Mouse (Mus musculus): ENCODE results near the gene Sprtn.

Sprtn gene

DNA sequence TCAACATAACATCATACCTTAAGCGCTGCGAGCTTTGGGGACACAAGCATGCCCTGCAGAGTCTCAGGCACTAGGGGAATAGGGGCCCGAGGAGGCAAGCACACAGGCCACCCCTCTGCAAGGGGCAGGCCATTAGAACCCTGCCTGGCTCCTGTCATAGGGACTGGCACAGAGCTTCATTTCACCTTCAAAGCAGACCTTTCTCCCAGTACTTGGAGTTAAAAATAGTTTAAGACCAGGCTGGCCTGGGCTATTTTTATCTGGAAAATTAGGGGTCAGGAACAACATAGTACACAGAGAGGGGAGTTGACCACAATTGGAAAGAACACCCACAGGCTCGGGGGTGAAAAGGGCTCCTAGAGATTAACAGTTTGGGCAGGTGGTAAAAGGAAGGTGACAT, 39.6 kb downstream of the Sprtn start:
- DNase-seq (ENCODE audit: extremely low spot score, low read depth, low spot score), result no peak

DNA sequence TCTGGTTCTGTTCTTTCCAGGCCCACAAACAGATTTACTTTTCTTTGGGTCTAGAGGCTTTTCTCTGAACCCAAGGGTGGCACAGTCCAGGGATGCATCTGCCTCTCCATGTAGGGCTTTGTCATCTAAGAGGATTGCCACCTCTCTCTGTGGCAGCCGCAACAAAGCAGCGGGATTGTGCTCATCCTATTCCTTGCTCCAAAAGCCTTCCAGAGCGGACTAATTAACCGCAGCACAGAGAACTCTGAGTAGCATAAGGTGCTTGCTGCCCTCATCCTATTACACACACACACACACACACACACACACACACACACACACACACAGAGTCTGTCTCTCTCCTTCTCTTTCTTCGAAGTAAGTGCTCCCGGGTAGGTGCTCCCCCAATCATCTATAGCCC, 46.1 kb downstream of the Sprtn start:
- DNase-seq (ENCODE audit: extremely low spot score, low read depth, low spot score), result no peak

DNA sequence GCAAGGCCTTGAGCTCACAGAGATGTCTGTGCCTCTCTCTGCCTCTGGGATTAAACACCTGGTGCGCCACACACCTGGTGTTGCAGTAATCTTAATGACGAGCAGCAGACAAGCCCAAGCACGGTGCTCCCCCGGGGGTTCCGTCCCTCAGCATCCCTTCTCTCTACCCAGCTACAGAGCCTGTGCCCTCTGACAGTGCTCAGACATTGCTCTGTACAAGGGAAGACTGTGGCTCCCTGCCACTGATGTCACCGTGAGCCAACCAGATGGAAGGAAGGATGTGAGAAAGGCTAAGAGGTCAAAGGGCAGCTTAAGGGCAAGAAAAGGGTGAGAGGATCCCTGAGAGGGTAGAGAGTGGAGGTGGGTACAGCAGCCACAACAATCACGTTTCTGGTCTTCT, 46.7 kb downstream of the Sprtn start:
- no peak for DNase-seq (ENCODE audit: extremely low spot score, low read depth, low spot score)

DNA sequence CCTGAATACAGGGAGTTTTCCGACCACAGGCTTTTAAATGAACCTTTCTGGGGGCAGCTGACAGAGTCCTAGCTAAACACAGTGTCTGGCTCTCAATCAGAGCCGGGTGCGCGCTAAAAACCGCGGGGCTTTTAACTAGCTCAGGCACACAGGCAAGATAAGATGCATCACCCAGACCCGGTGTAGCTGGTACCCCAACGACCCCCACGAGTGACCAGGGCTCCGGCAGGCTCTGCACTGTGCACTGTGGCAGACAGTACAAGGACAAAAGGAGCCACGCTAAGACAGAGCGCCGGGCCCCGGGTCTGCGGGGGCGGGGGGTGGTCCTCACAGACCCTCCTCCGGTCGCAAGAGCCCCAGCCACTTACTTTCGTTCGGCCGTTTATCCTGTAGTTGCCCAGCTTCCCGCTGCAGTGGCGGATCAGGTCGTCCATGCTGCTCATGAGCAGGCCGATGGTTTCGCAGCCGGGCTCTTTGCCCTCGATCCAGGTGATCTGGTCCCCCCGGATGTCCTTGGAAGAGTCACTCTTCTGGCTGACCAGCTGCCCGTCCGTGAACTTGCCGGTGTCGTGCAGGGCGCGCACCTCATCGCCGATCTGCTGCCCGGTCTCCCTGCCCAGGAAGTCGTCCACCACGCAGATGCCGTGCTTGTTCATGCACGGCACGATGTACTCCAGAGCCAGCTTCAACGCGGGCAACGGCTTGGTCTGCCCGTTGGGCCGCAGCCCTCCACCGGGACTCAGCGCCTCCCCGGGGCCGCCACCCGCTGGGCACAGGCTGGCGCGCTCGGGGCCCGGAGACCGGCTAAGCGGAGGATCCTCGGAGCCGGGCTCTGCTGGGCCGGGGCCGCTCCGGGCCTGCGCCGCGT, 50.4 kb downstream of the Sprtn start:
- no peak for DNase-seq (ENCODE audit: extremely low spot score, low read depth, low spot score)

DNA sequence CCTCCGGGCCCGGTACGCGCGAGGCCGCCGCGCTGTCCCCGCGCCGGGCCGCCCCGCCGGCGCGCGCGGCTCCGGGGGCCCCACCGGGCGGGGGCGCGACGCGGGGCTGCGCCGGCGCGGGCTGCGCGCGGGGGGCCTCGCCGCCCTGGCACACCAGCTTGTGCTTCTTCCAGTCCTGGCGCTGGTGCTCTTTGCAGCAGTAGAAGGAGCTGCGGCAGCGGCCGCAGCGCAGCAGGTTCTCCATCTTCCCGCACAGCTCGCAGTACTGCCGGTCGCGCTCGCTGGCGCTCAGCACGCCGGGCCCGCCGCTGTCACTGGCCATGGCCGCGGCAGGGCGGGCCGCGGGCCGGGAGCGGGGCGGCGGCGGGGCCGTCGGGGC, 51.0 kb downstream of the Sprtn start:
- DNase-seq (ENCODE audit: extremely low spot score, low read depth, low spot score), result no peak

DNA sequence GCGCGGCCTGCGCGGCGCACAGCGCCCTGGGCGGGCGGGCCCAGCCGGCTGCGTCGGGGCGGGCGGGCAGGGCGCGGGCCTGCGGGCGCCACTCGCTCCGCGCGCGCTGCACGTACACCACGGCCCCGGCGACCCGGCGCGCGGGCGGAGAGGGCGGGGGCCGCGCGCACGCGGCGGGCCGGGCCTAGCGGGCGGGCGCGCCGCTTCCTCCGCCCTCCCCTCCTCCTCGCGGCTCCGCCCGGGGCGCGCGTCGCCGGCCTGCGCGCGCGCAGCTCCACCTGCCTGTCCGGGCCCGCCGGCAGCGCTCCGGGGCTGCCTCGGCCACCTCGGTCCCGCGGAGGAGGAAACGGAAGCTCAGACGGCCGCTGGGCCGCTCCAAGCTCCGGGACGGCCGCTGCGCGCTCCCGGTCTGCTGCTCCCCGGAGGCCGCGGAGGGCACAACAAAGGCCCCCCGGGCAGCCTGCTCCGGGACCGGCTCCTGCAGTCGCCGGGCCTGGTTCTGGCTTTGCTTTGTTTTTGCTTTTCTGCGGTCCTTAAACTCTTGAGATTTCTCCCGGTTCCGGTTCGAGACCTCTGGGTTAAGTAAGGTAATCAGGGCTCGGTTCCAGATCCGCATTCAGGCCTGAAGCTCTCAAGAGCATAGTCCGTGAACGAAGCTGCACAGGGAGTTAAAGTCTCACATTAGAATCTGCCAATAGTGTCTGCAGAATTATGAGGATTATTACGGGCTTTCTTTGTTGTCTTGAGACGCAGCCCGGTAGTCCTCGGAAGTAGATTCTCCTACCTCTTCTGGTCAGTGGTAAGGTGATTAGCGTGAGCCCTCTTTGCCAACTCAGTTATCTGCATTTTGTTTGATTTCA, 51.8 kb downstream of the Sprtn start, which contains the start of gene Egln1:
Egln1 (minus strand) TSS at position 116 of the 860 bp plus-strand sequence.
- no peak for DNase-seq (ENCODE audit: extremely low spot score, low read depth, low spot score)

DNA sequence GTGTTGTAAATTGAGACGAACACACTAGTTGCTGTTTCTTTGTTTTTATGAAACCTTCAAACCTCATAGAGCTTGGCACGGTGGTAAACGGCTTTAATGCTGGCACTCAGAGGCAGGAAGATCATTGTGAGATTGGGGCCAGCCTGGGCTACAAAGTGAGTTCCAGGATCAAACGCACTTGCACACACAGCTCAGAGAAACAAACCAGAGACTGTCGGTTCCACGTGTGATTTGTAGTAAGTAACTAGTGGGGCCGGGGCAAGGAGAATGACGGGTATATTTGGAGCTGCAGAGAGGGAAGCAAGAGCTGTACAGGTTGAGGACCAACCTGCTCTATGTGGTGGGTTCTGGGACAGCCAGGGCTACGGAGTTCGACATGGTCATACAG, 52.4 kb downstream of the Sprtn start:
- DNase-seq (ENCODE audit: extremely low spot score, low read depth, low spot score), result no peak

DNA sequence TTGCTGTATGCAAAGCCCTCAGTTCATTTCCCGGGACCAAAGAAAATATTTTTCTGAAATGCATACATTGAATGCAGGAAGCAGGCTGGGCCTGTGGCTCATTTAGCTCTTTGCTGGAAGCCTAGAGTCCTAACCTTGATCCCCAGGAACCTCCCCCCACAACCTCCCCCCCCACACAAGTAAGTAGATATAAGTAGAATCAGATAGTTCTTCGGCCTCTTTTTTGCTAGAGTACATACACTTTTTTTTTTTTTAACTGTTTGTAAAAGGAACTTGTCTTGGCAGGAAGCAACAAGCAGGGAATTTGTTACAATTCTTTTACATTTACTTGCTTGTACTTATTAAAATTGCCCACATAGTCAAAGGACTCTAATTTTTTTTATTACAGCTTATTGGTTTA, 53.2 kb downstream of the Sprtn start:
- DNase-seq (ENCODE audit: extremely low spot score, low read depth, low spot score), result no peak

DNA sequence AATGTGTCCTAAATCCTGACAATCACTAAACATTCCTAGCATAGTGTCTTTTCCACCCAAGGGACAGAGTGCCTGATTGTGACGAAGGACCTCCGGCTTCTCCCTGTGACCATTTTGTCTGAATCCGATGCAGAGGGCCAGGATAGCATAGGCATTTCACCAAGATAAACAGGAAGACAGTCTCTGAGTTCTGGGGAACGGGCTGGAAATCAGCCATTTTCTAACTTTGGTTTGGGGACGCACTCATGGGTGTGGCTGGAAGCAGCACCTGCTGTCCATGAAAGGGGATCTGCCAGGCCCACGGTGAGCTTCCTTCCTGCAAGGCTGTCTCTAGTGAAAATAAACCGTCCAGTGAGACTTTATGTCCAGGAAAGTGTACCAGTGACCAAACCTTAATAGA, 55.5 kb downstream of the Sprtn start:
- DNase-seq (ENCODE audit: extremely low spot score, low read depth, low spot score), result no peak

DNA sequence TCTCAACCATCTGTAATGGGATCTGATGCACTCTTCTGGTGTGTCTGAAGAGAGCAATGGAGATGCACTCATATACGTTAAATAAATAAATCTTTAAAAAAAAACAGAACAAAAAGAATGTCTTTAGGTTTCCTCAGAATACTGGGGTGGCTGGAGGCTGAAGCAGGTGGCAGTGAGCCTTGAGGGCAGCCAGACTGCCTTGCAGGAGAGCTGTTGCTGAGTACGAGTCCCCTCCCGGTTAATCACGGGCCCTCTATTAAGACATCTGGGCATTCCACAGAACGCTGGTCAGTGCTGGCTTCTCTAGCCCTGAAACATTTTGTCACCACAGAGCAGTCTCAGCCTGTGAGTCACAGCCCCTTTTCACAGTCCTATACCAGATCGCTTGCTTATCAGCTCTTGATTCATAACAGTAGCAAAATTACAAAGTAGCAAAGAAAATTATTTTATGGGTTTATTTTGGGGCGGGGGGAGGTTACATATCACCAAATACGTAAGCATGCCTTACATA, 56.9 kb downstream of the Sprtn start:
- no peak for DNase-seq (ENCODE audit: extremely low spot score, low read depth, low spot score)

All from hindlimb bud, embryonic 11.5 days (tissue).